Mouse (Mus musculus) limb, embryonic 14.5 days (tissue): ENCODE data around the gene Atrnl1. TPM values are rescaled to one million over a fixed set of nuclear protein-coding genes. Genes with fewer than 3 reads are reported as not detected.

Experiments used
- ATAC-seq: fragments of 200-750 bp; cut with Nextera tagmentation; 2 replicates; pipeline ENCODE4 v1.8.0; 2017; ENCODE audit warnings: low read depth, moderate number of reproducible peaks, moderate TSS enrichment; ENCODE audit not compliant: low FRiP score
- DNase-seq: peaks from one replicate; pipeline ENCODE4 v3.0.0-alpha.2; 2015; ENCODE audit warnings: low spot score
- H3K27ac ChIP-seq: fragments of 300-500 bp; sonication (generic); replicated peaks from 2 replicates; pipeline ENCODE4 v1.5.1; 2014; ENCODE audit warnings: low read depth, mild to moderate bottlenecking, low read length, moderate library complexity, mixed read lengths
- H3K27me3 ChIP-seq: fragments of 300-500 bp; sonication (generic); 2 replicates; pipeline ENCODE4 v1.6.1; 2014; ENCODE audit warnings: low read length, mixed read lengths; ENCODE audit not compliant: control insufficient read depth, insufficient read depth
- H3K36me3 ChIP-seq: fragments of 300-500 bp; sonication (generic); 2 replicates; pipeline ENCODE4 v1.6.1; 2014; ENCODE audit warnings: mild to moderate bottlenecking, low read length, moderate library complexity, mixed read lengths; ENCODE audit not compliant: control insufficient read depth, insufficient read depth
- H3K4me1 ChIP-seq: fragments of 300-500 bp; sonication (generic); 2 replicates; pipeline ENCODE4 v1.6.1; 2014; ENCODE audit warnings: antibody characterized with exemption, low read length, mixed read lengths; ENCODE audit not compliant: control insufficient read depth, insufficient read depth
- H3K4me2 ChIP-seq: fragments of 300-500 bp; sonication (generic); replicated peaks from 2 replicates; pipeline ENCODE4 v1.6.1; 2014; ENCODE audit warnings: low read depth, mild to moderate bottlenecking, low read length, moderate library complexity; ENCODE audit not compliant: severe bottlenecking
- H3K4me3 ChIP-seq: fragments of 300-500 bp; sonication (generic); replicated peaks from 2 replicates; pipeline ENCODE4 v1.5.1; 2014; ENCODE audit warnings: low read length
- H3K9ac ChIP-seq: fragments of 300-500 bp; sonication (generic); 2 replicates; pipeline ENCODE4 v1.6.1; 2014; ENCODE audit warnings: mild to moderate bottlenecking, low read depth, low read length, moderate library complexity; ENCODE audit not compliant: severe bottlenecking
- H3K9me3 ChIP-seq: fragments of 300-500 bp; sonication (generic); 2 replicates; pipeline ENCODE4 v1.6.1; 2016; ENCODE audit warnings: low read length; ENCODE audit not compliant: control insufficient read depth
- POLR2A ChIP-seq: fragments of 200-500 bp; IDR thresholded peaks from 2 replicates; pipeline ENCODE4 v1.8.0; 2012; ENCODE audit warnings: inconsistent platforms, mild to moderate bottlenecking, moderate library complexity, borderline replicate concordance; ENCODE audit not compliant: insufficient read depth, insufficient read length; ENCODE audit errors: extremely low read depth
- whole genome bisulfite sequencing: fragments of 180-500 bp; shearing (Covaris S2); extraction: QIAGEN DNeasy Blood & Tissue Kit; methylation state at CpG from one replicate; pipeline ENCODE4 v1.1.7; 2014; 5-methylcytosine and 5-hydroxymethylcytosine counted together
- polyA plus RNA-seq, 2 experiments: library from polyadenylated mRNA; depleted of rRNA in 1 of 2; stranded (reverse) in 1 of 2; unstranded in 1 of 2; fragments of >200 nt; fragmentation: Nextera tagmentation in 1 of 2; extraction: Ambion mirVana in 1 of 2; gene quantifications; 2 replicates each; pipeline versions ENCODE4 v1.2.1 to v1.2.3; 2012 to 2014

Atrnl1 gene
- polyA plus RNA-seq, 2 experiments: 7.7 to 19.9 TPM

DNA sequence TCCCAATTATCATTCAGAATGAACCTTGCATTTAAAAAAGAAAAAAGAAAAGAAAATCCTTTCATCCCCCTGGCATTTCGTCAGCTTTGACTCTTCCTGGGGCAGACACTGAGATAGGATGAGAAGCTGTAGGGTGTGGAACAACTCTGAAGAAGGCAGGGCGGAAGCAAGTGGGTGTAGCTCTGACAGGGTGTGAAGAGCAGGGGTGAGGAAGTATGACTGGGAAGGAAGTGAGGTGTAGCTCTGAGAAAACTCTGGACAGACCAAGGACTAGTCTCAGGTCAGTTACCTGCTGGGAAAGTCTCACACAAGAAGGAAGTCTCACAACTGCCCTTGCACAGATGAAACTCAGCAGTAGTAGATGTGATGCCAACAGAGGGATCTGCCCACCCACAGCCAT lies 486.4 kb downstream of the Atrnl1 start:
- WGBS: 96% methylated on average over 2 of the region's 2 CpGs
- TF ChIP-seq POLR2A: no peak
- no peak for ATAC-seq

GRCm38 (mm10) chr19:58099539-58099938 lies 488.7 kb downstream of the Atrnl1 start:
- 96% methylated on average over 5 of the region's 5 CpGs for WGBS
- H3K36me3 ChIP-seq: no peaks in the 10 kb centered on the region

More for the DNA sequence above, 486.4 kb downstream of the Atrnl1 start:
- Histone ChIP-seq H3K27ac (no peak overlapping the region), H3K4me1 (peaks cover 11% of the 10 kb centered on the region), H3K9ac (no peak overlapping the region), H3K27me3 (no peaks in the 10 kb centered on the region), H3K9me3 (no peaks in the 10 kb centered on the region), H3K4me2 (no peak overlapping the region), H3K4me3 (no peak overlapping the region), H3K36me3 (no peaks in the 10 kb centered on the region)
- no peak for DNase-seq

GRCm38 (mm10) chr19:58100381-58100780 lies 489.5 kb downstream of the Atrnl1 start:
- no peak overlapping the region for H3K9ac ChIP-seq
- no peak overlapping the region for H3K4me2 ChIP-seq
- DNase-seq (no peak), ATAC-seq (no peak)
- no peak for TF ChIP-seq POLR2A
- H3K9me3 ChIP-seq: no peaks in the 10 kb centered on the region
- H3K27me3 ChIP-seq: no peaks in the 10 kb centered on the region
- peaks cover 15% of the 10 kb centered on the region for H3K4me1 ChIP-seq
- no peak overlapping the region for H3K27ac ChIP-seq
- H3K36me3 ChIP-seq: no peaks in the 10 kb centered on the region
- no peak overlapping the region for H3K4me3 ChIP-seq
- WGBS: 67% methylated on average over 4 of the region's 4 CpGs

More at GRCm38 (mm10) chr19:58099539-58099938, 488.7 kb downstream of the Atrnl1 start:
- Histone ChIP-seq H3K27ac (no peak overlapping the region), H3K4me3 (no peak overlapping the region), H3K9me3 (no peaks in the 10 kb centered on the region), H3K9ac (no peak overlapping the region), H3K4me2 (no peak overlapping the region), H3K4me1 (peaks cover 19% of the 10 kb centered on the region), H3K27me3 (no peaks in the 10 kb centered on the region)
- TF ChIP-seq POLR2A: no peak
- ATAC-seq: no peak
- no peak for DNase-seq

DNA sequence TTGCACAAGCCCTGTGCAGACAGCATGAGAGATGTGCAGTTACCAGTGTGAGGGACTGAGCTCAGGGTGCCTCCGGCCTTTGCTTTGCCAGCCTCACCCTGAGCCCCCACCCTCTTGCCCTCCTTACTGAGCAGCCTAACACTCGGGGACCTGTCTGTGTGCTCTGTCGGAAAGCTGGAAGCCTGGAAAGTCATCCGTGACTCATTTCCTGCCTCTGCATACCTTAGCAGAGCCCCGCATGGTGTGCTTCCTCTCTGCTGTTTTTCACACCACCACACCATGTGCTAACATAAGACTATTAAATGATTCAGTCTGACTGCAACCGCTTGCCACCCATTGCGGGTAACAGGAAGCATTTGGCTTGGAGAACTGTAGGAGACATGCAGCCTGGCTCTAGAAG lies 493.7 kb downstream of the Atrnl1 start:
- ATAC-seq: peak; percentile 57

GRCm38 (mm10) chr19:58107632-58108031 lies 496.8 kb downstream of the Atrnl1 start:
- H3K9me3 ChIP-seq: no peaks in the 10 kb centered on the region
- H3K4me1 ChIP-seq: peaks cover 11% of the 10 kb centered on the region
- H3K4me2 ChIP-seq: no peak overlapping the region
- no peaks in the 10 kb centered on the region for H3K27me3 ChIP-seq
- DNase-seq (no peak), ATAC-seq (no peak)
- H3K9ac ChIP-seq: no peak overlapping the region
- 28% methylated on average over 10 of the region's 10 CpGs for WGBS
- H3K36me3 ChIP-seq: no peaks in the 10 kb centered on the region
- H3K4me3 ChIP-seq: no peak overlapping the region
- no peak for TF ChIP-seq POLR2A
- H3K27ac ChIP-seq: no peak overlapping the region

More for the DNA sequence above, 493.7 kb downstream of the Atrnl1 start:
- H3K4me2 ChIP-seq: no peak overlapping the region
- DNase-seq: peak; percentile 58
- H3K36me3 ChIP-seq: no peaks in the 10 kb centered on the region
- H3K9me3 ChIP-seq: no peaks in the 10 kb centered on the region
- TF ChIP-seq POLR2A: no peak
- H3K9ac ChIP-seq: no peak overlapping the region
- no peak overlapping the region for H3K4me3 ChIP-seq
- no peaks in the 10 kb centered on the region for H3K27me3 ChIP-seq
- 27% methylated on average over 7 of the region's 7 CpGs for WGBS
- peak overlapping the region; percentile 39; the same call in 1 of the 2 replicates for H3K27ac ChIP-seq
- peaks cover 11% of the 10 kb centered on the region for H3K4me1 ChIP-seq

DNA sequence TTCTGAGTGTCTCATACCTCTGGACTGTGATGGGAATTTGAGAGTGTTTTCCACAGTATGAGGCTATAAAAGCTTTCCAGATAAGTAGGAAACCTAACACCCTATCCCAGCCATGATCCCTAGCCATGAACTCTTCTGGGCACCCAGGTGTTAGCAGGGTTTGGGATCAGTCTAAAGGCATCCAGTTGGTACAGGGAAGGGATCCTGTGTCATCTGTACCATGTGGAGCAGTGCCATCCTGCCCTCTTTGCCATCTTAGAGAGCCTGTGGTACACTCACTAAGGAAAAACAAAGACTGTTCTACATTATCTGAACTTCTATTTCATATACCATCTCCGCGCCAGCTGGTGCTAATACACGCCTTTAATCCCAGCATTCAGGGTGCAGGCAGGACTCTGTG lies 499.7 kb downstream of the Atrnl1 start:
- H3K36me3 ChIP-seq: no peaks in the 10 kb centered on the region
- no peaks in the 10 kb centered on the region for H3K9me3 ChIP-seq
- WGBS: 97% methylated on average over 3 of the region's 3 CpGs
- H3K4me3 ChIP-seq: no peak overlapping the region
- H3K27me3 ChIP-seq: no peaks in the 10 kb centered on the region
- no peaks in the 10 kb centered on the region for H3K4me1 ChIP-seq
- no peak for TF ChIP-seq POLR2A
- no peak overlapping the region for H3K9ac ChIP-seq
- ATAC-seq (no peak), DNase-seq (no peak)
- H3K27ac ChIP-seq: no peak overlapping the region
- no peak overlapping the region for H3K4me2 ChIP-seq
